ENCODE assay signal across 10 mouse cellular contexts in genomic region chr7:114520122-114520521, GRCm38 (mm10).
"Had no signal": no experiment of that assay in that cellular context is flagged by ENCODE, and none has a peak within 500 bp of the region (broad histone marks: within the 10 kb centered on the region; RNA-seq: fewer than 3 reads in every experiment).

No protein-coding gene starts in this region.

- H3K27me3 ChIP-seq: kidney, embryonic 15.5 days; liver, embryonic 13.5 days had no signal

- H3K27ac ChIP-seq: kidney, embryonic 15.5 days; liver, embryonic 13.5 days had no signal

- H3K36me3 ChIP-seq: liver, embryonic 13.5 days had no signal

- H3K4me3 ChIP-seq: kidney, embryonic 15.5 days; liver, embryonic 13.5 days had no signal

- DNase-seq: kidney, postnatal 10 days; kidney, postnatal 36 days; liver, embryonic 13.5 days; lung, adult 2 months; lung, postnatal 14 days; lung, postnatal 4 days; midbrain, embryonic 14.5 days; thymus, adult 18-20 months; thymus, postnatal 4 days had no signal
